Mouse (Mus musculus) 3T3-L1 (cell line): ENCODE data around the gene Gm10160.

Experiments
- DNase-seq: peaks from one replicate; pipeline ENCODE4 v3.0.0-alpha.2; 2015; ENCODE audit warnings: low read depth, low spot score

Gene Gm10160

DNA sequence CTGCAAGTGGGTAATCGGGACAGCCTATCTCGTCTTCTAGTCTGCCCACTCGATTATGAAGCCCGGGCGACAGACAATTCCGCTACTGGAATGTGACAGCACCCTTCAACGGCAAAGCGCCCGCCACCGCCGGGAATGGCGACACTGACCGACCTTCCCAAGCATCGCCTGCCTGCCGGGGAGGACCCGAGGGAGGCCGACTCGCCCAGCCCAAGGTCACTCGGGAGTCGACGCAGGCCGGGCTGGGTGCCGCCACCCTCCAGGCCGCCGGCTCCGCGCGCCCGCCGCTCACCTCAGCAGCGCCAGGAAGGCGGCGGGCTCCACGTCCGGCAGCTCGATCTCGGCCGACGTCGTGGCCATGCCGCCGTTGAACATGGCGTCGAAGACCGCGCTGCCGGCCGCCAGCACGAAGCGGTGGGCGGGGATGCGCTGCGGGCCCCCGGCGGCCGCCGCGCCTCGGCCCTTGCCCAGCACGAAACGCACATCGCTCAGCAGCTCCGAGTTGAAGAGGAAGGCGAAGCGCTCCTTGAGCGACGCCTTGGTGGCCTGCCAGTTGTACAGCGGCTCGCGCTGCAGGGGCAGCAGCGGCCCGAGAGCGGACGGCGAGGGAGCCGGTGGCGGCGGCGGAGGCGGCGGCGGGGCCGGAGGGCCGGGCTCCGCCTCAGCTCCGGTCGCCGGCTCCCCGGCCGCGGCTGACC lies 26.8 kb downstream of the Gm10160 start:
- DNase-seq, result peak; percentile 41

DNA sequence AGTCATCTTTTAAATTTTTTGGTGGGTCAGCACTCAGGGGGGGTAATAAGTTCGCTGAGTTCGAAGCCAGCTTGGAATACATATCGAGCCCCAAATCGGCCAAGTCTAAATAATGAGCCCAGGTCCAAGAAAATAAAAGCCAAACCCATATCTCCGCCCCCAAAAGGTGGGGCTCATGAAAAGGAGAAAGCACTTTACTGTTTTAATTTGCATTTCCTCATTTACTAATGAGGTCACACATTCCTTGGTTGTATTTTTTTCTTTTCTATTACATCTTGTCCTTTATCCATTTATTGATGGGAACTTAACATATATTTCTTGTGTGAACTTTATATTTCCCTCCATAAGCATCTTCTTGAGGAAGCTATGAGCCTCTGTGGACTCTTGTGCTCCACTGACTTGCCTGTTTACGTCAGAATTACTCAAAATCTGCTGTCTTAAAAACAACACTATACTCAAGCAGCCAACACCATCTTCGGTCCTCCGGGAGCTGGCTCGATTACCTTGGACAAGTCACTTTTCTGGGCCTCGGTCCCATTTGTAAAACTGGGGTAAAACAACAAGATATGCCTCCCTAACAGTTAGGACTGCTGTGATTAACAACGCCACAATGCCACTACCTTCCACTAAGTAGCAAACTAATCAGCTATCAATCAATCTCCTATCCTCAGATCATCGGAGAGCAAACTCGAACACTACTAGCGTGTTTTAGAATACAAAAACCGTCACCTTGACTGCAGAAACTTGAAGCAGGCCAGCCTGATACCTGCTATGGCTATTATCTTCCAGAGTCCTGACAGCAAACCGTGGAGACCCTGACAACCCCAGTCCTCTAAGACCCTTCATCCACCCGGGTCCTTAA lies 27.6 kb downstream of the Gm10160 start:
- DNase-seq, result peak; percentile 25

DNA sequence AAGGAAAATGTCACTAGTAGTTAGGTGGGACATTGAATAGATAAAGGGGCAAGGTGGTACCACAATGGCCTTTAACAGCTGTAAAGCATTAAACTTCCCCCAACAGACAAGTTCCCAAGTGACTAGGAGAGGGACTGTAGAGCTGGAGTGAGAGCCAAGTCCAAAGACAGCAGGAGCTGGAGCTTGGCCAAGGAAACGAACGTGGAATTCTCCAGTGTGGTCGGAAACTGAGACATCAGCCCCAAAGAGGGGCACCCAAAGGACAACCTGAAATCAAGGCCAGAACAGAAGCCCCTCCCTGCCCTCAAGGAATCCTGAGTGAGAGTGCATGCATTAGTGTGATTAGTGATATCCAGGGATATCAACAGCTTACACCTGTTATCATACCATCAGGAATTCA lies 30.2 kb downstream of the Gm10160 start:
- DNase-seq, result peak; percentile 42

DNA sequence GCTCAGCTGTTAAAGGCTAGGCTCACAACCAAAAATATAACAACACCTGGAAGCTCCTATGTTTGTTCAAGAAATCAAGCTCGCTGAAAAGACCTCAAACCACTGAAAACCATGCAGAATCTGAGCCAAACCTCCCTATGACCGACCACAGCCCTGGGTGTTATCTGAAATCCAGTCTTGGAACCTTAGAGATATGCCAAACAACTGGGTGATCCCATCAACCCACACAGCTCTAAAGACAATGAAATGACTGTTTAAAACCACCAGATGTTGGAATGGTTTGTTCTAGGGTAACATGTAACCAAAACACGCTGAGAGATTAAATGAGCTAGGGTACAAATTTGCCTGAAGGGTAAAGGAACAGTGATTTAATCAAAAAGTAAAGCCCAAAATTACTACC lies 30.7 kb downstream of the Gm10160 start:
- peak; percentile 53 for DNase-seq

DNA sequence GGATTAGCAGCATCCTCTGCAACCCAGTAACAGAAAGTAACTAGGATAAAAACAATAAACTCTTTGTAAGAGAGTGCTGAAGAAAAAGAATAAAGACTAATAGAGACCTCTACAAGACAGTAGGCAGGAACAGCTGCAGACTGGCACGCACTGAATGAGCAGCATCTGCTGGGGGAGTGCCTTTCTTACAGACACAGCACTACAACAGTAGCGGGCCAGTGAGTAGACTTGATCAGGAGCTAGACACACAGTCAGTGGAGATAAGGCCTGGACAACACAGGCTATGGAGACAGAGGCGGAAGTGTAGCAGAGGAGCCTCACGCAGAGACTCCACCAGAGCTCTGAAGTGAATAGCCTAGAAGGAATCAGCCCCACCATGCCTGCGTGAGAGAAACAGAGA lies 49.5 kb downstream of the Gm10160 start:
- DNase-seq, result no peak
